Mouse (Mus musculus) urinary bladder, postnatal 36 days (tissue): ENCODE data around the gene Dnajb8.

Experiments
- DNase-seq, 2 experiments: peaks; one replicate each; pipeline ENCODE4 v3.0.0; 2022; ENCODE audit warnings: low spot score in 2 of 2, mixed read lengths in 1 of 2

The Dnajb8 gene

DNA sequence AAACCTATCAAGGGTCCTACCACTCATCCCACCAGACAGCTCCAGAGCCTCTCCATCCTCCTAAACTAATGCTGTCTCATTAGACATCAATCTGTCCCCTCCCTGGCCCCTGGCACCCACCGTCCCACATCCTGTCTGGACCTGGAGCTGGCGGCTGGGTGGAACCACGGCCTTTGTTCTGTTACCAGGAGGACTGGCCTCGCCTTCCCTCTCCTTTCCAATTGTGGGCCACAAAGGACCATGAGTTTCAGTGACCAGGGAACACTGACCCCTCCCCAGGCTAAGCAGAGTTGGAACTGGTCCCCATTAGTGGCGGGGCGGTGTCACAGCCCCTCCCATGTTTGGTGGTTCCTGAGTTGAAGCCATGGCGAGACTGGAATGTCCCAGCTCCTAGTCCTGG is 5.5 kb downstream of the Dnajb8 start:
- DNase-seq, result no peak

DNA sequence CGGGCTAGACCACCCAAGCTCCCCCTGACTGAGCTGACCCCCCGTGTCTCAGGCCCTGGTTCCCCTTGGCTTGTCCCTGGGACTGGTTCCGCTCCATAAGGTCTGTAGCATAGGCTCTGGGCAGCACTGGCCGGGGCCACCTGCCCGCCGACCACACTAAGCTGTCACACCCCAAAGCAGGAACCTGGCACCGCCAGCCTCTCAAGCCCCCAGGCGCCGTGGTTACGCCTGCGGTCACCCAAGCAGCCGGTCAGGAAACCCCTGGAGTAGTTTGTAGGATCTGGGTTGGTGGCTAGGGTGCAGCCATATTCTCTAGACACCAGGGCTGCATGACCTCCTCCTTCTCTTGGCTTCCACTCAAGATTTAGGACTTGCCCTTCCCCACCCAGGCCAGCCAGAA is 7.2 kb downstream of the Dnajb8 start:
- no peak for DNase-seq

DNA sequence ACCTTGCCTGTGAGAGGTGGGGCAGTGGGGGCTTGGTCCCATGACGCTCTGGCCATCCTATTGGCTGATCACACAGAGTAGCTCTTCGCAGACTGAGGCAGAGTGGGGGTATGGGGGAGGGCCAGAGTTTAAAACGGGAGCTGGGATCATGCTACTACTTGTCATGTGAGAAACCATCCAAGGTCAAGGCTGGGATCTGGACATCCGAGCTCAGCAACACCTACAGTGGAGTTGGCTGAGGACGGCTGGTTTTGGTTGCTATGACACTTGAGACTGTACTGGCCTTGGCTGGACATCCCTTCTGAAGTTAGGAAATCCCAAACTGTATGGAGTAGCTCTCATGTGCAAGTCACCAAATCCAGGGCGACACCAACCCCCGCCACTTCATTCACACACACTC is 9.8 kb downstream of the Dnajb8 start:
- no peak for DNase-seq

GRCm38 (mm10) chr6:88232221-88232620 is 10.2 kb downstream of the Dnajb8 start:
- no peak for DNase-seq

GRCm38 (mm10) chr6:88233996-88234395 is 11.9 kb downstream of the Dnajb8 start:
- peak; percentile 85 for DNase-seq

- no peak for DNase-seq
Measured at GRCm38 (mm10) chr6:88235461-88235860, 13.4 kb downstream of the Dnajb8 start.

GRCm38 (mm10) chr6:88235983-88236382 is 13.9 kb downstream of the Dnajb8 start:
- DNase-seq, result no peak

- DNase-seq, result no peak
Measured at GRCm38 (mm10) chr6:88236513-88236912, 14.4 kb downstream of the Dnajb8 start.

DNA sequence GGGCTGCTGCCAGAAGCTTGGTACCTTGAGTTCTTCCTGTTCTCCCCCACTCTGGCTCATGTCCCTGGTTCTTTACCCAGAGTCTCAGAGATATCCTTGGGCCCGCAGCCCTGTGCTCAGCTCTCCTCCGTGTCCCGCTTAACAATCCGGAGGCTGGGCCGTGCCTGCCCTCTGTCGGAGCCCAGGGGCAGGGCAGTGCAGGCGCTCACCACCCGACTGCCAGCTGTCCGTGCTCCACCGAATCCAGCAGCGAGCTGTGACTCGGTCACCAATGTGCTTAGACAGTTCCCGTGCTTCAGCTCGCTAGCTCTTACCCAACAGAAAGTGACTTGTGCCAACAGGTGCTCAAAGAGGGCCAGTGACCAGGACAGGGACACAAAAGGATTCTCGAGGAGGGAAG is 20.5 kb downstream of the Dnajb8 start:
- peak; percentile 62 to 81 for DNase-seq

DNA sequence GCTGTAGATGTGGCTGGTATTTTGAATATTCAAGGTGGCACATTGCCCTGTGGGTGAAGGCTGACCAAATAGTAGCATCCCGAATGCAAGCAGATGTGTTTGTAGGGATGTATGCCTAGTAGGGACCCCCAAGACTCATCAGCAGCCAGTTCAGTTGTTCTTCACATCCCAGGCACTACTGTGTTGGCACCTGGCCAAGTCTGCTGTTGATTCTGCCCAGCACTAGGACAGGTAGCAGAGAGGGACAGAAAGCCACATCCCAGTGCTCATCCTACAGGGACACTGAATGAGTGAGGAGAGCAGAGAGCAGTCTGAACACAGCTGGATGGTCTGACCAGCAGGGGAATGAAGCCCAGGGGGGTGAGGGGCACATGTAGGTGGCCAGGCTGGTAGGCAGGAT is 27.2 kb downstream of the Dnajb8 start:
- DNase-seq, result no peak

DNA sequence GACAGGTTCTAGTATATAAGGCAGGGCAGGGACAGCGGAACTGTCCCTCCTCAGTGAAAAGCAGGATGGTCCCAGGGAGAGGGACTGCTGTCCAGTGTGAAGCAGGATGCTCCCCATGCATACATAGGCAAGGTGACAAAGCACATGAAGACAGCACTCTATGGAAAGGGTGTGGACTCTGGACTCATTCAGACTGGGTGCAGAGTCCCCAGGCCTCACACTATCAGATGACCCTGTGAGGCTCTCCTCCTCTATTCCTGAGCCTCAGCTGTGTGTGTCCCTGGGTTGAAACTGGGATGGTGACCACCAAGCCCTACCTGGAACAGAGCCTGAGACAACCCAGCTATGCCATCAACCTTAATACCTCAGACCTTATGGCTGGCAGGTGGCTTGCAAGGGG is 29.3 kb downstream of the Dnajb8 start:
- no peak for DNase-seq

DNA sequence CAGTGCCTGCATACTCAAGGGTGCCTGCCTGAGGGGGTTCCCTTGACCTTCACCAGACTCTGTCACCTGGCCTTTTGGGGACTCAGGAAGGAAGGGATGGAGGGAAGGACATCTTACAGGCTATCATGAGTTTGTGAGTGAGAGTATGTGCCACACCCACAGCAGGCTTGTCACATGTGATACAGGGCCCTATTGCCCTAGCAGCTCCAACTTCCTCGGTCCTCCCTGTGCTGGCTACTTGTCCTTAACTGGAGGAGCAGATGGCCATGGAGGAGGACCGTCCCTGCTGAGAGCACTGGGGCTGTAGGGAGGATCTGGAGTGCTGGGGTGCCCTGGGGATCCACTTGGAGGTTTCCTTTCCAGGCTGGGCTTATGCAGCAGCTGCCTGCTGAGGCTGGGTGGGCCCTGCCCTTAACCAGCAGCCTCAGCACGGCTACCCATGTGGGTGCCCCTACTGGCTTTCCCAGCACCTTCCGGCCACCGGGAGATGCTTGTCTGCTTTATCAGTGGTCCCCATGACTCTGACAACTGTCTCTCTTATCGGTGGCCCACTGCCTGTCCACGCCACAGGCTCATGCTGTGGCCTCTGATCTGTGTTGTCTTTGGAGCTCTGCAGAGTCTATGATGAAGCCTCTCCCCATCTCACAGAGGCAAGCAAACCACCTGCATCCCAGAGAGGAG is 29.9 kb downstream of the Dnajb8 start:
- no peak for DNase-seq

DNA sequence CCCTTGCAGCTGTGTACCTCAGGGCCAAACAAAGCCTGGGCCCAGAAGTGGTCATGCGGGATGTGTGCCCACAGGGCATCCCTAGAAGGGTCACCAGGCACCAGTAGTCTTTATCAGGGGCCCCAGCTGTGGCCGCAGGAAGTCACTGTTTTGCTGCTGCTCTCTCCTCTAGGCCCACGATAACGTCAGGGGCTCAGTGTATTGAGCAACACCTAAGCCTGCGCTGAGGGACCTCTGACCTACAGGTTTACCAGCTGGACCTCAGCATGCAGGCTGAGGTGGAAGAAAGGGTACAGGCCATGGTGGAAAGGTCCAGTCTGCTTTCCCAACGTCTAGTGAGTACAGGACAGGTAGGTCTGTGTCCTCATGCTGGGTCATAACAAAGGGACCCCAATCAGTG is 32.0 kb downstream of the Dnajb8 start:
- no peak for DNase-seq

DNA sequence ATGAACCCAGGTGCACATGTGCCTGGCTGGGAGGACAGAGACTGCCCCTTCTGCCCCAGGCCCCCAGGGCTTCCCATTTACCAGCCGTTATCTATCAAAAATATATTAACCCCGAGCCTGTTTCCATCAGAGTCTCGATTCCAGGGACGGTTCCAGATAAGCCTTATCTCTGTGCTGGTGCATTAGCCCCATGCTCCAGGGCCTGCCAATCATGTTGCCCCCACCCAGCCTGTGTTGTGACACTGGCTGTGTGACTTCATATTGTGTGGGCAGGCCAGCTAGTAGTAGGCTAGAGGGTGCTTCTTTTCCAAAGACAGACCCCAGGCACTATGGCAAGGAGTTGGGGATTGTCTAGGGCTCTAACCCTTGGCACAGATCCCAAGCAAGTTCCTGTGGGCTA is 33.4 kb downstream of the Dnajb8 start:
- DNase-seq, result no peak

DNA sequence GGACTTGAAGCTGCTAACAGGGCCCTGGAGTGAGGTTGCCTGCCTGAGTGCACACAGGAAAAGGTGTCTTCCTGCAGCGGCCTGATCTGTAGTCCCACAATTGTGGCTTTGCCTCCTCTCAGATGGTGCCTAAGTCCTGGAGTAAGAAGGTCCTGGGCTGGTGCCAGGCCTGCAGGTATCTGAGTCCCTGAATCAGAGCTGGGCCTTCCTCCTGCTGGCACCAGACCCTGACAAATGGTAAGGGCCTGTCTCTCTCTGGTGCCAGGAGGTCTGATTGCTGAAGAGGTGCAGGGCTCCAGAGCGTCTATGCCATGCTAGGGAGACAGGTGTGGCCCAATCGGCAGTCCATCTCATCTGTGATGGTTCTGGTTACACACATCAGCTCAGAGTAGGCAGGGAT is 37.6 kb downstream of the Dnajb8 start:
- no peak for DNase-seq

- no peak for DNase-seq
Measured at GRCm38 (mm10) chr6:88260645-88261044, 38.6 kb downstream of the Dnajb8 start.

DNA sequence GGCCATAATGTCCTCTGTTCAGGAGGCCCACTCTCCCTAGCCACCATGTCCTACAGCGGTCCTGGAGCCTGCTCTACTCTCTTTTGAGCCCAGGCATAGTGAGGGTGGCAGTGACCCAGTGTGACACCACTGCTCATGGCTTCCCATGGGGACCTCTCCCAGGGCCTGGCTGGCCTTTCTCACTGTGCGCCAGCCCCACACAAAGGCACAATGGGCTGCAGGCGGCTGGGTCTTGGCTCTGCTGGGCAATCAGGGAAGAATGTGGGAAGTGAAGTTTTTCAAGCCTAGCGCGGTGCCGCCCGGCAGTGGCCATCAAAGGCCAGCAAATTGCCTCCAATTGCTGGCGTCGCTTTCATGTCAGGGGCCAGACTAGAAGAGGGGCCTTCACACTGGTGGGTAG is 40.1 kb downstream of the Dnajb8 start:
- no peak for DNase-seq

GRCm38 (mm10) chr6:88265355-88265754 is 43.3 kb downstream of the Dnajb8 start:
- DNase-seq, result no peak

DNA sequence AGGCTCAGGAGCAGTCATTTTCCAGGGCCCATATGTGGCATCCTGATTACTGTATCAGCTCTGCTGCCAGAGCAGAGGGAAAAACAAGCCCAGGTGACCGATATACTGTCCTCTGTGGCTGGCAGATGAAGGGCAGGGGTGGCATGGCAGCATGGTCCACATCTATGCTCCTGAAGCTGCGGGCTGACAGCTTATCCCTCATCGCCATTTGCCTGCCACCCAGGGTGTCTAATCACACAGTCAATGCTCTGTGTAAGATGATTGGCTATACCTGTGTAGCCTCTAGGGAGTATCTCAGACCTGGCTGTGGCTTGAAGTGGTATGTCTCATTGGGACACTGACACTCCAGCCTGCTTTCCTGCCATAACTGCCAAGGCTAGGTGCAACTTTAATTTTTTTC is 44.0 kb downstream of the Dnajb8 start:
- no peak for DNase-seq

- DNase-seq, result no peak
Measured at GRCm38 (mm10) chr6:88267068-88267467, 45.0 kb downstream of the Dnajb8 start.

- DNase-seq, result no peak
Measured at GRCm38 (mm10) chr6:88267970-88268369, 45.9 kb downstream of the Dnajb8 start.

GRCm38 (mm10) chr6:88274623-88275022 is 52.6 kb downstream of the Dnajb8 start:
- DNase-seq, result no peak

GRCm38 (mm10) chr6:88276221-88276620 is 54.2 kb downstream of the Dnajb8 start:
- DNase-seq, result no peak

DNA sequence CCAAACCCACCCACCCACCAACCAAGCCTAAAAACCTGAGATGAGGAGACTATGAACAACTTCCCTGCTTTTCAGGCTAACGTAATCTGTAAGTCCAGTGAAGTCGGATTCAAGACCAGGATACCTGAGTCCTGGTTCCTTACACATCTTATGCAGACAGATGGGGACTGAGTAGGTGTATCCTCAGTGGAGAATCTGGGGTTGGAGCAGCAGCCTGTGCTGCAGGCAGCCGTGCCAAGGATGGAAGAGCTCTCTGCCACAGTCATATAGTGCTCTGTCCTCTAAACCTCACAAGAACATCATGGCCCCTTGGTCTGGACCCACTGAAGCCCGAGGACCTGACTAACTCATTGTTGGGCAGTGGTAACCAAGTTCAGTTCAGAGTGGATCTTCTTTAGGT is 55.2 kb downstream of the Dnajb8 start:
- DNase-seq, result no peak
